Mouse (Mus musculus) kidney, postnatal 25 days (tissue): Measurements from ENCODE around the gene Rpl3.

Source experiments
- DNase-seq, 2 experiments: peaks; one replicate each; pipeline ENCODE4 v3.0.0; 2021; ENCODE audit warnings: mixed read lengths in 2 of 2

The Rpl3 gene

GRCm38 (mm10) chr15:80114414-80114813, 22.7 kb upstream of the Rpl3 start:
- DNase-seq = no peak

- no peak for DNase-seq
These were observed 20.8 kb upstream of the Rpl3 start for GRCm38 (mm10) chr15:80112499-80112898.

GRCm38 (mm10) chr15:80111436-80111835, 19.8 kb upstream of the Rpl3 start:
- no peak for DNase-seq

- DNase-seq = no peak
These were observed 15.9 kb upstream of the Rpl3 start for GRCm38 (mm10) chr15:80107575-80107974.

- DNase-seq = no peak
These were observed 15.5 kb upstream of the Rpl3 start for GRCm38 (mm10) chr15:80107143-80107542.

- no peak for DNase-seq
These were observed 14.1 kb upstream of the Rpl3 start for GRCm38 (mm10) chr15:80105490-80106410.

- no peak for DNase-seq
These were observed 10.8 kb upstream of the Rpl3 start for GRCm38 (mm10) chr15:80102495-80102894.

GRCm38 (mm10) chr15:80101503-80101902, 9.8 kb upstream of the Rpl3 start:
- no peak for DNase-seq

- no peak for DNase-seq
These were observed 9.2 kb upstream of the Rpl3 start for GRCm38 (mm10) chr15:80100871-80101270.

- DNase-seq = no peak
These were observed 8.5 kb upstream of the Rpl3 start for GRCm38 (mm10) chr15:80100196-80100595.

GRCm38 (mm10) chr15:80099477-80099876, 7.8 kb upstream of the Rpl3 start:
- no peak for DNase-seq

- no peak for DNase-seq
These were observed 7.1 kb upstream of the Rpl3 start for GRCm38 (mm10) chr15:80098809-80099208.

- DNase-seq = no peak
These were observed 6.4 kb upstream of the Rpl3 start for GRCm38 (mm10) chr15:80097999-80098461.

- DNase-seq = peak in 1 of 2 experiments; percentile 55
These were observed 5.5 kb upstream of the Rpl3 start for GRCm38 (mm10) chr15:80096946-80097881.

GRCm38 (mm10) chr15:80096406-80096805, 4.7 kb upstream of the Rpl3 start:
- DNase-seq = no peak

- no peak for DNase-seq
These were observed 3.9 kb upstream of the Rpl3 start for GRCm38 (mm10) chr15:80095596-80095995.

GRCm38 (mm10) chr15:80094201-80094600, 2.5 kb upstream of the Rpl3 start:
- DNase-seq = no peak

GRCm38 (mm10) chr15:80092599-80092998, 931 bp upstream of the Rpl3 start:
- peak in 1 of 2 experiments; percentile 49 for DNase-seq

GRCm38 (mm10) chr15:80092041-80092441, 373 bp upstream of the Rpl3 start:
- no peak for DNase-seq

GRCm38 (mm10) chr15:80090741-80091120, 937 bp downstream of the Rpl3 start:
- peak in 1 of 2 experiments; percentile 49 for DNase-seq

GRCm38 (mm10) chr15:80090155-80090554, 1.5 kb downstream of the Rpl3 start:
- no peak for DNase-seq

GRCm38 (mm10) chr15:80088637-80089036, 3.0 kb downstream of the Rpl3 start:
- peak; percentile 94 to 98 for DNase-seq

- no peak for DNase-seq
These were observed 4.2 kb downstream of the Rpl3 start for GRCm38 (mm10) chr15:80087406-80088012.
